Mouse (Mus musculus) cerebellum, adult 18-20 months (tissue): ENCODE data around the gene Map3k4.

Experiments used
- DNase-seq, 2 experiments: peaks; one replicate each; pipeline ENCODE4 v3.0.0; 2021

Map3k4 gene

DNA sequence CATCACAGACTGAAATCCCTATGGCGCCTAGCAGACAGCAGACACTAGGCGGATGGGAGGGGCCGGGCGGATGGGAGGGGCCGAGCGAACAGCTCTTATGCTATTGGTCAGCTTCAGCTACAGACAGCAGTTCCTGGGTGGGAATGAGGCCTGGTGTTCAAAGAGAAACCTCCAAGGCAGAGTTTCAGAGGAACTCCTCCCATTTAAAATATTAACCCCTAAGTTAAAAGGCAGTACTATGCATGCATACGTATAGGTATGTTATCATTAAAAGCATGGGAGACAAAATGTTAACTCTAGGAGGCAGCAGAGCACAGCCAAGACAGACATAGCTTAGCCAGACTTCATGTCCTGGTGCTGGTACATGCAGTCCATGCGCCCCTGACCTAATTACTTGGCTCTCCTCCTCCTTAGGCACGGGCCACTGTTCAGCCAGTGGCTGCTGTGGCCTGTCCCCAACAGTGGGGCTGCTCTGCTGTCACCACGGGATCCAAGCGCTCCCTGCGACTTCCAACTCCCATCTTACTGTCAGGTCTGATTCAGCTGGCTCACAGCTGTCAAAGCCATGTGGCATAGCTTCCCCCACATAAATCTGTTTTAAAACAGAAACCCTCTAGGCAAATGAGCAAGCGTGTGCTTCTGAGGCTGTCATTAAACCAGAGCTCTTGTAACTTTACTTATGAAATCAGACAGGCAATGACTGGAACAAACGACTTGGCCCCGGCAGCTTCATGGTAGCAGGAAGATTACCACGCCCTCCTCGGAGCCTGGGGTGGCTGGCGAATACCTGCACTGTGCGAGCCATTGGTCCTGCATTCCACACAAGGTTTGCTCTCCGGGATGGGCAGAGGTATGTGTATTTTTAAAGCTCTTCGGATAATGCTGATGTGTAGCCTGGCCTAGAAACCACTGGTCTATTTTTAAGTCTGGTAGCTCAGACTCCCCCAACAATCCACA is 52.3 kb downstream of the Map3k4 start:
- DNase-seq = peak in 1 of 2 experiments; percentile 39

DNA sequence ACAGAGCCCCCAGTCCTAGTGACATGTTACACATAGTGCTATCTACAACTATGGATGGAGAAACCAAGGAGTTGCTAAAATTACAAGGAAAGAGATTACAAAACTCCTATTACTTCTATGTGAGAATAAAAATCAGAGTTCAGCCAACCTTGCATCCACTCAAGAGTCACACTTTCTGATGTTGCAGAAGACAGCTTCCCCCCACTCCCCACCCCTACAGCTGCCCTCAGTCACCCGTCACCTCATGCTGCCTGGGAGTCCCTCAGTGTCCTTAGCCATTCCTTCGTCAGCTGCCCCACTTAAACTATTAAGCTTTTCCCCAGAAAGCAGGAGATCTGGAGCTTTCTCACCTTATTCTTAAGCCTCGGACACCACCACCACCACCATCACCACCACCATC is 54.3 kb downstream of the Map3k4 start:
- no peak for DNase-seq

DNA sequence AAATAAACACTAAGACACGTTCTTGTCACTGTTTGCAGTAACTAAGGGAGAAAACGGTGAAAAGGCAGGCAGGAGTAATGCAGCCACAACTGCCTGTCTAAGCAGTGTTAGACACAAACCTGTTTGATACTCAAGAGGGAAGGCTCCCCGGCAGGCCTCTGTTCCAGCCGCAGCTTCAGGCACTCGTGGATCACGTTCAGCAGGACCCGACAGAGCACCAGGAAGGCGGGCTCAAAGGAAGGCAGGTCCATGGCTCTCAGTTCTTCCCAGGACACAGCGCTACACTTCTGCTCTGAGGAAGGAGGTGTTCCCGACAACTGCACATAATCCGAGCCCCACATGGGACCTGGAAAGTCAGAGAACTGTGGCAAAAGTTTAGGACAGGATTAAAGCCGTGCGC is 54.8 kb downstream of the Map3k4 start:
- no peak for DNase-seq

DNA sequence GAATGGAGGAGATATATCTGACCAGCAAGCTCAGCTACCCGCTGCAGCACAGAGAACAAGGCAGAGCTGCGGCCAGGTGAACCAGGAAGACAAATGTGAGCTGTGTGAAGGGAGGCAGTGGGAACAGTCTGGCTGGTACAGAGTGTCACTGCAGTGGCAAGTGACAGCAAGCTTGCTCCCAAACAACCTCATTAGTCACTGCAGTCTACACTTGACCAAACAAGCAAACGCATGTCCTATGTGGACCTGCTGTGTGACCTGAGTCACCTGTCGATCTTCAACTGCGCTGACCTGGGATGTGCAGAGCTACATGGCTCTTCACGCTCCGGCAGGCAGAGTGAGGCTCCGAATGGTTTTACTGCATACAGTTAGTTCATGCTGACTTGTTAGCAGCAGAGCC is 55.7 kb downstream of the Map3k4 start:
- no peak for DNase-seq

GRCm38 (mm10) chr17:12261887-12262286 is 56.7 kb downstream of the Map3k4 start:
- no peak for DNase-seq

DNA sequence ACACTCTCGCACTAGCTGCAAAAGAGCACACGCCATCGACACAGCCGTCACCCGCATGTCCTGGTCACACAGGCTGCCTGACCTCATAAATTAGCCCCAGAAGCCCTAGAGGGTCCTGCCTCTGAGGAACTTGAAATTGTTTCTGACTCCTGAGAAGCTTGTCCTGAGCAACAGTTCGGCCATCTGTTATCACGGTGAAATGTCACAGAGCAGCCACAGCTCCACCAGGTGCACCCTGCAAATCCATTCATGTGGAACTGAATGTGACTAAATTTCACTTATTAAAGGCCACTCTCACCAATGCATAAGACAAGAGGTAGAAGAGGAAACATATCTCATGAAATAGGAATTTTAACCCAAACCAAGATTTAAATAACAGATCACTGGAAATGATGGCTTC is 57.2 kb downstream of the Map3k4 start:
- DNase-seq = peak in 1 of 2 experiments; percentile 55

GRCm38 (mm10) chr17:12259957-12260356 is 58.6 kb downstream of the Map3k4 start:
- no peak for DNase-seq

DNA sequence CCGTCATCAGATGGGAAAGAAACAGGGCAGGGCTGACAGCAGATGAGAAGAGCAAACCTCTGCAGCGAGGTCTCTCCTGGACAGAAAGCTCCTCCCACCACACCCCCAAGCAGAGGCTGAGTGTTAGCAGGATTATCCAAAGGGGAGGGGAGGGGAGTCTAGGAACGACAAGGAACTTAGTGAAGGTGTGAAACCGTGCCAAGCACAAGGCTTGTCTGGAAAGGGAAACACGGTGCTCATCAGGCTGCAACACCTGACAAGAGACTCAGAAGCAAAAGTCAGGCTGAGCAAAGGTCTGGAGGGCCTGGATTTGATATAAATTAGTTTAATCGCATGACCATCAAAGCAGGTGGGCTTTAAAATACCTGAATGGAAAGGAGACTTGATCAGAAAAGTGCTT is 60.1 kb downstream of the Map3k4 start:
- DNase-seq = no peak

- no peak for DNase-seq
These were observed 62.5 kb downstream of the Map3k4 start for GRCm38 (mm10) chr17:12256142-12256541.

GRCm38 (mm10) chr17:12250581-12250980 is 68.0 kb downstream of the Map3k4 start:
- DNase-seq = no peak

GRCm38 (mm10) chr17:12249783-12250504 is 68.7 kb downstream of the Map3k4 start:
- no peak for DNase-seq

GRCm38 (mm10) chr17:12240701-12241100 is 77.9 kb downstream of the Map3k4 start:
- DNase-seq = no peak

GRCm38 (mm10) chr17:12232724-12233123 is 85.9 kb downstream of the Map3k4 start:
- no peak for DNase-seq

- DNase-seq = no peak
These were observed 87.5 kb downstream of the Map3k4 start for GRCm38 (mm10) chr17:12231087-12231486.

DNA sequence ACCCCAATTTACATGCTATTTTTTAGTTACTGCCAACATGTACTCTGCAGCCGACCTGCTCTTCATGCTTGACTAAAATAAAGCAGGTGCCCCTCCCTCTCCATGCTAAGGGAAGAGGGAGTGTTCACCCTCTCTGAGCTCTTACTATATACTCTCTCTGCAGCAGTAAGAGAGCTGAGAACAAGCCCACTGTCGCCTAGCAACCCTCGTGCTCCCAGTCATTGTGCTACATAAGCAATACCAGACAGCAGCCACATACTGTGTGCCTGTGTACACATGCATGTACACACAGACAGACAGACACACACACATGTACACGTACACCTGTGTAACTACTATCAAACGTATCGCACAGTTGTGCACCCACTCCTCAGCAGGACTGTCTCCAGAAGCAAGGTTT is 88.4 kb downstream of the Map3k4 start:
- no peak for DNase-seq

- DNase-seq = no peak
These were observed 88.8 kb downstream of the Map3k4 start for GRCm38 (mm10) chr17:12229756-12230155.

GRCm38 (mm10) chr17:12228471-12228870 is 90.1 kb downstream of the Map3k4 start:
- peak; percentile 62 to 68 for DNase-seq

DNA sequence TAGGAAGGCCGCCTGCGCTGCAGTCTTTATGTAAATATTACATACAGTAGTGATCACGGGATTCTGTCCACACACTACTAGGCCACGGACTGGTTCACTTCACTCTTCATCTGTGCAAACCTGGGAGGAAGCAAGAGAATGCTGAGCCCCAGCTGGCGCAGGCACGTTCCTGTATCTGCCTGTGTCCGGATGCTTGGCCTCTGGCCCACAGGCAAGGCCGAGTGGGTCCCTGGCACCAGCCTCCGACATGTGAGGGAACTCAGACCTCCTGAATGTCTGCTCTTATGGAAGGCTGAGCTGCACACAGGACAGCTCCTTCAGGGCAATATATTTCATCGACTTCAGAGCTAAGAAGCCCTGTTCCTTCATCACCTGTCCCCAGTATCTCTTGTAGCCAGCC is 90.6 kb downstream of the Map3k4 start:
- peak; percentile 42 to 57 for DNase-seq

GRCm38 (mm10) chr17:12226551-12226950 is 92.0 kb downstream of the Map3k4 start:
- DNase-seq = no peak

GRCm38 (mm10) chr17:12225227-12225626 is 93.4 kb downstream of the Map3k4 start:
- no peak for DNase-seq

GRCm38 (mm10) chr17:12224551-12224950 is 94.0 kb downstream of the Map3k4 start:
- DNase-seq = peak; percentile 81 to 85

DNA sequence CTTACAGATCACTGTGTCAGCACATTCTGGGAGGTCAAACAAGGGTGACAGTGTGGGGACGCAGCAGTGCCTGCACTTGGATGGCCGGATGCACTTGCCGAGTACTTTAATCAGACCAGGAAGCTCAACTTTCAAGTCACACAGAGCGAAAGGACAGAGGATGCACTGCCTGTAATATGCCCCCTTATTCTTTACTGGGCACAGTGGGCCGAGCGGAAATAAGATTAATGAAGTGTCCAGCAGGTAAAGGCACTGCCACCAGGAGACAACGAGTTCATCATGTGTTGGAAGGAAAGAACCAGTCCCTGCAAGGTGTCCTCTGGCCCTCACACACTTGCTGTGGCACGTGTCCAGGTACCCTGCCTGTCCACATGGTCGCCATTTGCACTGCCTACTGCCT is 94.5 kb downstream of the Map3k4 start:
- DNase-seq = peak; percentile 62 to 69

DNA sequence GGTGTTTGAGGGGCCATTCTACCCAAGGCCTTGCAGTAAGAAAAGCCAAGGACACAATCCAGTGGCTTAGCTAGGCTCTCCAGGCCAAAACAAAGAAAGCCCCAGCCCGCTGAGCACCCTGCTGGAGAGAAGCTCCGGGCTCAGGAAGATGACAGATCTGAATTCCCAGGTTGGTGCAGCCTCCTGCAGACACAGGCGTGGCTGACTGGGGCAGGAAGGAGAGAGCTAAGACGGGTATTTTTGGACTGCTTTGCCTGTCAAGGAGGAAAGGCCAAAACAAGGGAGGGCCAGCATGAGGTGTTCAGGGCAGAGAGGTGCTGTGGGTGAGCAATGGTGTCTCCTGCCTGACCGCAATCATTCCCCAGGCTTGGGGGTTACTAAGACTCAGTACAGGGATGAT is 94.9 kb downstream of the Map3k4 start:
- no peak for DNase-seq

DNA sequence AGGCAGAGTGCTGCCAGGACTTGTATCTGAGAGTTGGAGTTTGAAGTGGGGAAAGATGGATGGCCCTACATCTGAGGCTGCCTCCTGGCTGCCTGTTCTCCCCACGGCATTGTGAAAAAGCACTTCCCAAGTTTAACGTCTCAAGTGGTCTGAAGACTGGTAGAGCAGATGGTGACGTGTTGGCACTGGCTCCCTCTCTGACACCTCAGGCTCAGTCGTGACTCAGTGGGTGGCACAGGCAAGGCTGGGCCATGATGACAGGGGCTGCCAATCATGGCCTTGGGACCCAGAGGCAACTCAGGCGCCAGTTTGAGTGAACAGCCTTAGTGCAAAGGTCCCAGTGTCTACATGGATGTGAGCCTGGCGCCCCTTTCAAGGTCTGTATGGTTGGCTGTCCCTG is 96.7 kb downstream of the Map3k4 start:
- peak in 1 of 2 experiments; percentile 37 for DNase-seq
